Mouse (Mus musculus) right cerebral cortex, postnatal 10 days (tissue): ENCODE measurements at regions not wholly inside any gene's neighbourhood (a gene's known extent, or its start where the extent isn't known, plus 50 kb on each side); places are given as distances from the start of the nearest gene placed in this dataset.
"Not testable (repeated sequence)": the region's sequence is repeated elsewhere in the genome, so short reads cannot be mapped to it uniquely, and the experiment has no call there.

Source experiments
- DNase-seq, 2 experiments: peaks; one replicate each; pipeline ENCODE4 v3.0.0; 2021; ENCODE audit warnings: low spot score in 2 of 2

DNA sequence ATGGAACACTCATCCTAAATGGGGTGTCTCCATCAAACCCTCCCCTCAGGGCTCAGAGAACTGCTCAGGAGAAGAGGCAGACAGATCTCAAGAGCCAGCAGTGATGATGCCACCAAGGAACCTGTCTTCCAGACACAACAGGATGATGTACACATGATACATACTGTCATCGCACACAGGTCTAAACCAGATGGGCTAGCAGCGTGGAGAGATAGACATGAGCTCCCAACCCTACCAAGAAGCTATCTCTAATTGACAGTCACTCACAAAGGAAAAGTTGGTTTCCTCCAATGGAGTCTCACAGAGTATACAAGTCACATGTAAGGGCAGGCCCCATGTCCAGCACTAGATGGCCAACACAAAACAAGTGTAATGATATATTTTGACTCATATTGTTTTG lies 139.9 kb downstream of the Cdca7 start:
- no peak for DNase-seq

DNA sequence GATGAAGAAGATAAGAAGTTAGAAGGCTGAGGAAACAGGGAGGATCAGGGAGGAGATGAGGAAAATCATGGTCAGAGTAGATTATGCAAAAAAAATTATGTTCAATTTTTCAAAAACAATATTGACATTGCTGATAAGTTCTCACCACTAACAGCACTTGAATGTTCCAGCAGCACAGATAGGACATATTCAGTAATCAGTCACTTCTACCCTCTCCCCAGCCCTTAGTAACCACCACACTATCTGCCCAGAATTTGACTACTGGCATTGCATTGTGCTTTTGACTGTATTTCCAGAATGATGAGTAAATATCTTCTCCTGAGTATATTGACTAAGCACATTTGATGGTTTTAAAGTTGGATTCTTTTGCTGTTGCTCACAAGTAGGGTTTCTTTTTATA lies 140.5 kb downstream of the Cdca7 start:
- no peak for DNase-seq

- DNase-seq = no peak
Observed at GRCm38 (mm10) chr2:72619446-72619845, 143.5 kb downstream of the Cdca7 start.

GRCm38 (mm10) chr2:72620182-72620652 lies 144.3 kb downstream of the Cdca7 start:
- no peak for DNase-seq

DNA sequence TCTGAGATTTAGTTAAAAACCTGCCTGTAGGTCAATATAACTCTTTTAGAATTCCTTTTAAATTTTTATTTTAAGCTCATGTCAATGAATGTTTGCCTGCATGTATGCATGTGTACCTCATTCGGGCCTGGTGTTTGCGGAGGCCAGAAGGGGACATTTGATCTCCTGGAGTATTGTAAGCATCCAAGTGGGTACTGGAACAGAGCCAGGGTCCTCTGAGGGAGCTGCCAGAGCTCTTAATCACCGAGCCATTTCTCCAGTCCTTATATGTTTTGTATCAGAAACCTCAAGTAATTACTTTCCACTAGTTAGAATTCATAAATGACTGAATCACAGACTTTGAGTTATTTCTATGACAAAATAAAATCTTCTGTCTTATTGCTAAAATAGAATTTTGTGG lies 152.0 kb downstream of the Cdca7 start:
- DNase-seq = no peak

- DNase-seq = no peak
Observed at GRCm38 (mm10) chr2:72628626-72629470, 152.9 kb downstream of the Cdca7 start.

GRCm38 (mm10) chr2:72629691-72630461 lies 153.9 kb downstream of the Cdca7 start:
- no peak for DNase-seq

GRCm38 (mm10) chr2:72637881-72638620 lies 162.1 kb downstream of the Cdca7 start:
- no peak for DNase-seq

- DNase-seq = no peak
Observed at GRCm38 (mm10) chr2:72639022-72639421, 163.1 kb downstream of the Cdca7 start.

DNA sequence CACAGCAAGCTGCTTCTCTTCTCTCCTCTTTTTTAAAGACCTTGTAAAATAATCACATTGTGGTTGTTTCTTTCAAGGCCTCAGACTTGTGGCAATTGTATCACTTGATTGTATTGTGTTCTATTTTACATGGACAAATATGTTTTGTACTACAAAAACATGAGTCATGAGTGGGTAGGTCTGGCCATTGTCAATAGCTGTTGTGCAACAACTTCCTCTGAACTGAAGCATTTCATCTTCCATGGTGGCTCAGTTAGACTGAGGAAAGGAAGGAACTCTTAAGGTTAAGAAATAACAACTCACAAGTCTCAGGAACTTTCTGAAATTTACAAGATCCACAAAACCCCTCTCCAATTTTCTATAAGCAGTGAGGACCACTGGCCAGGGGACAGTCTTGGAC lies 165.3 kb downstream of the Cdca7 start:
- DNase-seq = no peak

- no peak for DNase-seq
Observed at GRCm38 (mm10) chr2:72644151-72644843, 168.3 kb downstream of the Cdca7 start.

GRCm38 (mm10) chr2:72647642-72648041 lies 171.7 kb downstream of the Cdca7 start:
- no peak for DNase-seq

- DNase-seq = no peak
Observed at GRCm38 (mm10) chr2:72648294-72648693, 172.3 kb downstream of the Cdca7 start.

DNA sequence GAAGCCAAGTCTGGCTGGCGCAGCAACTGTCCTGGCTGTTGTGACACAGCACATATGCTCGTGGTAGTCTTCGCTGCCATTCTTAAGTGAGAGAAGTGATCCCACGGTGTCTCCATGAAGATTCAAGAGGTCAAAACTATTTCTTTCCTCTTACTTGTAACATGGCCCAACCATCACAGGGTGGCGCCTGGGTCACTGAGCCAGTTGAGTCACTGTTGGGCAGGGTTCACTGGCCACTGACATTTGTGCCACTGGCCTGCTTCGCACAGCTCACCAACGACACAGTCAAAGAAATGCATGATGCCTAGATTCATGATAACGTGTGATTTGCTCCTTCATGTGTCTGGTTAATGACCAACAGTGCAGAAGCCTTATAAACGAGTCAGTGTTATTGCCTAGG lies 179.9 kb downstream of the Cdca7 start:
- no peak for DNase-seq

- DNase-seq = no peak
Observed at GRCm38 (mm10) chr2:72657101-72657920, 181.4 kb downstream of the Cdca7 start.

- DNase-seq = no peak
Observed at GRCm38 (mm10) chr2:72662396-72662795, 186.4 kb downstream of the Cdca7 start.

DNA sequence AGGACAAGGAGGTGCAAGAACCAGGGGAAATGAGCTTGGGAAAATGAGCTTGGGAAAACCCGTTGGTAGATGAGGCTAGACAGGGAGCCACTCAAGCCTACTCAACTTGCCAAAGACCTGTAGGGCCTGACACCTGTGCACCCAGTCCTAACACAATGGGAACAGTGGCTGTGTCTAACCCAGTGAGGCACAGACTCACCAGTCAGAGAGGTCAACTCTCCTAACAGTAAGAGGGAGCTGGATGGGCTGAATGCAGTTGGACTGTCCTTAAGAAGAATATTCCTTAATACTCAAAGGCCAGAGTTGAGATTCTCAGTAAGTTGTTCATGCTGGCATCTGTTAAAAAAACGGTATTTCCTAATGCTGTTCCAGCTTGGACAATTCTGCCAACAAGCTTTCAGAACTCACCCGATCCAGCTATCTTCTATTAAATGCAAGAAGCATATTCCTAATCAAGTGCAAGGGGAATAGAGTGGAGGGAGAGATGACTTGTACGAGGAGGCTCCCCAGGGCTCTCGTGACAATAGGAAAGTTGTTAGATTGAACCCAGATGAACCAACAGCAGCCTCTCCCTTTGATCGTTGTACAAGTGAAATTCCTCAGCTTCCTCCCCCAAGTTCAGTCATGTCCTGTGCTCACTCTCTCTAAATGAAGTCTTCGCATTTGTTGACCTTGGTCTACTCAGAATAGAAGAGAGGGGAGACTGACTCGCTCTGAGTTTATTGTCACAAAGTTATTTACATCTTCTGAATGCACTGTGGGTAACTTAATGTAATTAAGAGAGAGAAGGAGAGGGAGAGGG lies 187.2 kb downstream of the Cdca7 start:
- no peak for DNase-seq

DNA sequence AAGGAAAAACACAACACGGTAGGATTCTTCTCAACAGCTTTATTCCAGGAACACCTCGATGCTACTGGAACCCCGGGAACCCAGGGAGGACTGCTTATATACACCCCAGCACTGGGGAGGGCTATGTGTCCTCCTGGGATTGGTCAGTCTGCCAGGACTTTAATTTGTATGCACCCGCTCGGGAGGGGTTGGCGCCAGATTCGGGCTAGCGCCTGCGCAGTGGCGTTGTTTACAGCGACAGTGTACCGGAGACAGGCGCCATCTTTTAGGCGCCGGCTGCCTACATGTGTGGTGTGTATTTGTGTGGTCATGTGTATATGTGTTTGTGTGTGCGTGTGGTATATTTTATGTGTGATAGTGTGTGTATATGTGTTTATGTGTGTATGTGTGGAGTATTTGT lies 191.4 kb downstream of the Cdca7 start:
- not testable (repeated sequence) for DNase-seq

DNA sequence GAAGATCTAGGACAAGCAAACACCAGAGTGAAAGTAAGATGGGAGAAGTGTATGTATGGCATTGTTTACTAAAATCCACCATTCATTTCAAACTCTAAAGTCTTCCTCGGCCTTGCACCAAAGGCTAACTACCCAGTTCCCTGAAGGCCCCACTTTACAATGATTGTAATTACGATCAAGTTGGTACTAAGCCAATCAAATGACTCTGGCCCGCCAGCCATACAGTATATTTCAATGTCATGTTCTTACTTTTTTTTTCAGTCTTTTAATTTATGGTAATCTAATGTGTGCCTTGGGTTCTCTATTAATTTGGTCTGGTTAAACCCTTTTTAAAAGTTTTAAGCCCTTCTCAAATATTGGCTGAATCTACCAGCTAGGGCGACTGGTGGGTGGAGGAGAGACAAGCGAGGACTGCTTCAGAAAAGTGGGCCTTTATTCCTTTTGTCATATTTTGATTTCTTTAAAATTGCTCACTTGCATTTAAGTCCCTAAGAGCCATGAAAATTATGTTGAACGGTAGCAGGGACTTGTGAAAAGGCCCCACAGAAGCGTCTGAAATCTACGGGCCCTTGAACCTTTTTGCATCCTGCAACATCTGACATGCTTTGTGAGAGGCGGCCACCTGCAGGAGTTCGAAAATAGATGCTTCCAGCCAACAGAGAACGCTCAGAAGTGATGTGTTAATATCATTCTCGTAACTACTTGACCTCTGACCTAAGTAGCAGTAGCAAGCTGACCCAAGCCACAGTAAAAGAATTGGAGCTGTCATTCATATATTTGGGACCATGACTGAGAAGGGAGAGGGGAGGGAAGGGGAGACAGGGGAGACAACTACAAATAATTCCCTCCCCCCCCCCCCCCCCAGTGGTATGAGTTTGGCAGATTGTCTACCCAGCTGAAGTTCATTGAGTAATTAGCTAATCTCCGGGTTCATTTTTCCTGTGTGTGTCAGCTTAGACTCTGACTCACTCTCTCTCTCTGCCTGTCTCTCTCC lies 197.2 kb downstream of the Cdca7 start:
- no peak for DNase-seq
